In the genomic region with DNA sequence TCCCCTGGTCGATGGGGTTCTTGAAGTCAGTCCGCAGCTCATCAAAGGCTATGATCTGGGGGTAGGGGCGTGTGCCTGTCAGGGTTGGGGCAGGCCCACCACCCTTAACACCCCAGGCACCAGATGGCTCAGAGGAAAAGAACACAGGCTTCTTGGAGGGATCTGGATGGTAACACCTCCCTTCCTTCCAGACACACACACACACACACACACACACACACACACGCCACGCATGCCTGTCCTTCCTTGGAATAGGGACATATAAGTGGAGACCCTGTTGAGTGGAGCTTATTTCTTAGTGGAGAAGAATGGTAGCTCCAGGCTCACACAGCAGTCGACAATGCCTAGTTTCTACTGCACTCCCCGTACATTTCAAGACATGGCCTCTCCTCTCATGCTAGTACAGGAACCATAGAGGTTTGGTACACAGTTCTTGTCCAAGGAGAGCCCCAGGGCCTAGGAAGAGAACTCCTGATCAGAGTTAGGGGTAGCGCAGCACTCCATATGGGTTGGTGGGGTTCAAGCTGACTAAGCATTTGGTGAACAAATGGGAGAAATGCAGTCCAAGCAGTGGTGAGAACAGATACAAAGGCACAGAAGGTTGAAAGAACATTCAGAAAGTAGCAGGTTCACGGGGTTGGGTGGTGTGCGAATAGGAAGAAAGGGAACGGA, we compare ENCODE assay signal across 9 mouse cellular contexts. TPM values are rescaled to one million over a fixed set of nuclear protein-coding genes. Genes with fewer than 3 reads are reported as not detected.
DNase-seq lines count a peak whose midpoint lies in the region; ATAC-seq lines count a peak whose summit lies in the region.
"Had no signal": no experiment of that assay in that cellular context is flagged by ENCODE, and none has a peak within 500 bp of the region (broad histone marks: within the 10 kb centered on the region; RNA-seq: fewer than 3 reads in every experiment).

No protein-coding gene starts in this region.

- DNase-seq in lung, postnatal 36 days: no peak
- DNase-seq in forebrain, embryonic 10.5 days (ENCODE audit: extremely low spot score, low spot score): no peak
- no peak for DNase-seq in gastrocnemius, adult 18-20 months (ENCODE audit: low spot score)

- no peak overlapping the region for H3K4me3 ChIP-seq in lung, embryonic 16.5 days (ENCODE audit: low read length)
- peak overlapping the region; percentile 70 for H3K4me3 ChIP-seq in forebrain, embryonic 10.5 days
- H3K4me3 ChIP-seq in hindbrain, embryonic 16.5 days (ENCODE audit: low read length): peak overlapping the region; percentile 33
- H3K4me3 ChIP-seq in neural tube, embryonic 12.5 days: peak overlapping the region; percentile 27

- peak; percentile 0; the same call in 1 of the 2 replicates for ATAC-seq in lung, embryonic 16.5 days (ENCODE audit: low read depth)
- no peak for ATAC-seq in hindbrain, embryonic 16.5 days
- peak; percentile 29; the same call in 1 of the 2 replicates for ATAC-seq in neural tube, embryonic 12.5 days (ENCODE audit: low FRiP score, low read depth)
- no peak for ATAC-seq in CD4-positive, CD25-positive, alpha-beta regulatory T cell, adult 4 months
- ATAC-seq: Patski had no signal

- peaks cover 12% of the 10 kb centered on the region for H3K4me1 ChIP-seq in lung, embryonic 16.5 days (replicated peaks; ENCODE audit: control insufficient read depth, insufficient read depth, low read length)
- H3K4me1 ChIP-seq in forebrain, embryonic 10.5 days: peaks cover 66% of the 10 kb centered on the region
- peaks cover 49% of the 10 kb centered on the region for H3K4me1 ChIP-seq in hindbrain, embryonic 16.5 days (ENCODE audit: control insufficient read depth, insufficient read depth, low read depth, low read length)
- peaks cover 70% of the 10 kb centered on the region for H3K4me1 ChIP-seq in neural tube, embryonic 12.5 days

- H3K27ac ChIP-seq in lung, embryonic 16.5 days (ENCODE audit: low read length): no peak overlapping the region
- H3K27ac ChIP-seq in forebrain, embryonic 10.5 days: peak overlapping the region; percentile 9; the same call in 1 of the 2 replicates
- H3K27ac ChIP-seq in hindbrain, embryonic 16.5 days (ENCODE audit: low read depth, low read length): peak overlapping the region; percentile 80
- H3K27ac ChIP-seq in neural tube, embryonic 12.5 days: peak overlapping the region; percentile 71; the same call in 1 of the 2 replicates

- H3K9ac ChIP-seq in lung, embryonic 16.5 days (ENCODE audit: low read length): no peak overlapping the region
- peak overlapping the region; percentile 59 for H3K9ac ChIP-seq in hindbrain, embryonic 16.5 days (ENCODE audit: low read depth, low read length)
- H3K9ac ChIP-seq in neural tube, embryonic 12.5 days: peak overlapping the region; percentile 14; the same call in 1 of the 2 replicates

- H3K36me3 ChIP-seq in lung, embryonic 16.5 days (ENCODE audit: control insufficient read depth, insufficient read depth, low read length): peaks cover 15% of the 10 kb centered on the region
- peaks cover 47% of the 10 kb centered on the region for H3K36me3 ChIP-seq in forebrain, embryonic 10.5 days (replicated peaks)
- H3K36me3 ChIP-seq in hindbrain, embryonic 16.5 days (ENCODE audit: control insufficient read depth, insufficient read depth, low read length): peaks cover 24% of the 10 kb centered on the region
- peaks cover 47% of the 10 kb centered on the region for H3K36me3 ChIP-seq in neural tube, embryonic 12.5 days

- H3K27me3 ChIP-seq in lung, embryonic 16.5 days (ENCODE audit: control insufficient read depth, insufficient read depth, low read depth, low read length): peaks cover 3% of the 10 kb centered on the region; the same call in 1 of the 2 replicates
- peaks cover 26% of the 10 kb centered on the region; the same call in 1 of the 2 replicates for H3K27me3 ChIP-seq in forebrain, embryonic 10.5 days (ENCODE audit: poor library complexity, severe bottlenecking)
- no peaks in the 10 kb centered on the region for H3K27me3 ChIP-seq in hindbrain, embryonic 16.5 days (replicated peaks; ENCODE audit: control insufficient read depth, insufficient read depth, low read length)
- H3K27me3 ChIP-seq in neural tube, embryonic 12.5 days (replicated peaks): no peaks in the 10 kb centered on the region
- H3K27me3 ChIP-seq: Patski had no signal

- H3K4me2 ChIP-seq in lung, embryonic 16.5 days (ENCODE audit: low read depth, low read length): no peak overlapping the region
- H3K4me2 ChIP-seq in hindbrain, embryonic 16.5 days (ENCODE audit: low read length): peak overlapping the region; percentile 78
- H3K4me2 ChIP-seq in neural tube, embryonic 12.5 days (replicated peaks): peak overlapping the region; percentile 97

- WGBS in lung, embryonic 16.5 days: 40% methylated on average over 11 of the region's 11 CpGs
- 53% methylated on average over 11 of the region's 11 CpGs for WGBS in forebrain, embryonic 10.5 days
- 21% methylated on average over 11 of the region's 11 CpGs for WGBS in hindbrain, embryonic 16.5 days
- 39% methylated on average over 11 of the region's 11 CpGs for WGBS in neural tube, embryonic 12.5 days

- H3K9me3 ChIP-seq in lung, embryonic 16.5 days (ENCODE audit: control insufficient read depth, low read length): no peaks in the 10 kb centered on the region
- no peaks in the 10 kb centered on the region for H3K9me3 ChIP-seq in forebrain, embryonic 10.5 days
- no peaks in the 10 kb centered on the region for H3K9me3 ChIP-seq in hindbrain, embryonic 16.5 days (ENCODE audit: control insufficient read depth, low read length)
- H3K9me3 ChIP-seq in neural tube, embryonic 12.5 days: no peaks in the 10 kb centered on the region
- H3K9me3 ChIP-seq: megakaryocyte, embryonic 14.5 days had no signal

RNA-seq across cellular contexts. Expression of a gene that starts 3.4 kb away (rescaled TPM):
- polyA plus RNA-seq in lung, embryonic 16.5 days (2015; fragmentation: Nextera tagmentation; extraction: Ambion mirVana): 5.6 and 7.0 TPM in 2 replicates
- 33.2 and 34.2 TPM in 2 replicates for polyA plus RNA-seq in forebrain, embryonic 10.5 days (2016; fragmentation: Nextera tagmentation; extraction: Ambion mirVana)
- 361 and 364 TPM in 2 replicates for polyA plus RNA-seq in hindbrain, embryonic 16.5 days (2015; fragmentation: Nextera tagmentation; extraction: Ambion mirVana)
- 231 and 236 TPM in 2 replicates for polyA plus RNA-seq in neural tube, embryonic 12.5 days (2016; fragmentation: Nextera tagmentation; extraction: Ambion mirVana)
- total RNA-seq in gastrocnemius, adult 18-20 months (2021): not detected
- polyA plus RNA-seq in CD4-positive, CD25-positive, alpha-beta regulatory T cell, adult 4 months (2017; shearing (Covaris generic)): under 1 TPM in 1 of 2 experiments, not detected in 1; 0.55 TPM

RNA-seq across cellular contexts. Expression of a gene that starts 6.5 kb away (rescaled TPM):
- 95.3 and 101 TPM in 2 replicates for polyA plus RNA-seq in lung, embryonic 16.5 days (2015; fragmentation: Nextera tagmentation; extraction: Ambion mirVana)
- polyA plus RNA-seq in forebrain, embryonic 10.5 days (2016; fragmentation: Nextera tagmentation; extraction: Ambion mirVana): 67.1 and 74.2 TPM in 2 replicates
- polyA plus RNA-seq in hindbrain, embryonic 16.5 days (2015; fragmentation: Nextera tagmentation; extraction: Ambion mirVana): 60.7 and 65.8 TPM in 2 replicates
- polyA plus RNA-seq in neural tube, embryonic 12.5 days (2016; fragmentation: Nextera tagmentation; extraction: Ambion mirVana): 66.3 and 69.1 TPM in 2 replicates
- total RNA-seq in gastrocnemius, adult 18-20 months (2021): 10 to 100 TPM; 45.1 to 47.0 TPM
- polyA plus RNA-seq in CD4-positive, CD25-positive, alpha-beta regulatory T cell, adult 4 months (2017; shearing (Covaris generic)): 10 to 100 TPM; 58.1 to 67.8 TPM

RNA-seq across cellular contexts. Expression of a gene that starts 9.6 kb away (rescaled TPM):
- 3.6 and 3.8 TPM in 2 replicates for polyA plus RNA-seq in lung, embryonic 16.5 days (2015; fragmentation: Nextera tagmentation; extraction: Ambion mirVana)
- polyA plus RNA-seq in forebrain, embryonic 10.5 days (2016; fragmentation: Nextera tagmentation; extraction: Ambion mirVana): 0.47 and 1.7 TPM in 2 replicates
- polyA plus RNA-seq in hindbrain, embryonic 16.5 days (2015; fragmentation: Nextera tagmentation; extraction: Ambion mirVana): 38.5 and 49.0 TPM in 2 replicates
- polyA plus RNA-seq in neural tube, embryonic 12.5 days (2016; fragmentation: Nextera tagmentation; extraction: Ambion mirVana): 2.5 and 2.8 TPM in 2 replicates
- total RNA-seq in gastrocnemius, adult 18-20 months (2021): under 1 TPM in 1 of 2 experiments, not detected in 1; 0.18 TPM
- polyA plus RNA-seq in CD4-positive, CD25-positive, alpha-beta regulatory T cell, adult 4 months (2017; shearing (Covaris generic)): not detected

RNA-seq across cellular contexts. Expression of a gene that starts 12.0 kb away (rescaled TPM):
- polyA plus RNA-seq in lung, embryonic 16.5 days (2015; fragmentation: Nextera tagmentation; extraction: Ambion mirVana): 289 and 295 TPM in 2 replicates
- 253 and 255 TPM in 2 replicates for polyA plus RNA-seq in forebrain, embryonic 10.5 days (2016; fragmentation: Nextera tagmentation; extraction: Ambion mirVana)
- 230 and 231 TPM in 2 replicates for polyA plus RNA-seq in hindbrain, embryonic 16.5 days (2015; fragmentation: Nextera tagmentation; extraction: Ambion mirVana)
- polyA plus RNA-seq in neural tube, embryonic 12.5 days (2016; fragmentation: Nextera tagmentation; extraction: Ambion mirVana): 245 and 247 TPM in 2 replicates
- total RNA-seq in gastrocnemius, adult 18-20 months (2021): 100 to 1,000 TPM; 117 to 118 TPM
- polyA plus RNA-seq in CD4-positive, CD25-positive, alpha-beta regulatory T cell, adult 4 months (2017; shearing (Covaris generic)): 100 to 1,000 TPM in 1 of 2 experiments, 10 to 100 TPM in 1; 91.1 to 113 TPM

RNA-seq across cellular contexts. Expression of a gene that starts 23.5 kb away (rescaled TPM):
- 14.6 and 17.0 TPM in 2 replicates for polyA plus RNA-seq in lung, embryonic 16.5 days (2015; fragmentation: Nextera tagmentation; extraction: Ambion mirVana)
- polyA plus RNA-seq in forebrain, embryonic 10.5 days (2016; fragmentation: Nextera tagmentation; extraction: Ambion mirVana): 26.4 and 27.5 TPM in 2 replicates
- polyA plus RNA-seq in hindbrain, embryonic 16.5 days (2015; fragmentation: Nextera tagmentation; extraction: Ambion mirVana): 85.6 and 87.8 TPM in 2 replicates
- polyA plus RNA-seq in neural tube, embryonic 12.5 days (2016; fragmentation: Nextera tagmentation; extraction: Ambion mirVana): 62.6 and 63.1 TPM in 2 replicates
- total RNA-seq in gastrocnemius, adult 18-20 months (2021): 10 to 100 TPM; 58.6 to 61.0 TPM
- 1 to 10 TPM; 4.3 to 5.0 TPM for polyA plus RNA-seq in CD4-positive, CD25-positive, alpha-beta regulatory T cell, adult 4 months (2017; shearing (Covaris generic))

Comparison
In these comparisons a context has a peak if more than half of its experiments do, and no peak if none do; other contexts are left out.
1. ATAC-seq: peak in lung, embryonic 16.5 days (single experiment) and neural tube, embryonic 12.5 days (single experiment); none in hindbrain, embryonic 16.5 days (single experiment) and CD4-positive, CD25-positive, alpha-beta regulatory T cell, adult 4 months (single experiment).